Mouse (Mus musculus) ES-Bruce4 (cell line): ENCODE data around the gene Sumo3.

Experiments used
- CTCF ChIP-seq: IDR thresholded peaks from one replicate; pipeline ENCODE4 v1.8.1; 2011; ENCODE audit warnings: low read depth, low read length
- POLR2A ChIP-seq: IDR thresholded peaks from one replicate; pipeline ENCODE4 v1.8.1; 2011; ENCODE audit warnings: low read length; ENCODE audit not compliant: insufficient read depth

DNA sequence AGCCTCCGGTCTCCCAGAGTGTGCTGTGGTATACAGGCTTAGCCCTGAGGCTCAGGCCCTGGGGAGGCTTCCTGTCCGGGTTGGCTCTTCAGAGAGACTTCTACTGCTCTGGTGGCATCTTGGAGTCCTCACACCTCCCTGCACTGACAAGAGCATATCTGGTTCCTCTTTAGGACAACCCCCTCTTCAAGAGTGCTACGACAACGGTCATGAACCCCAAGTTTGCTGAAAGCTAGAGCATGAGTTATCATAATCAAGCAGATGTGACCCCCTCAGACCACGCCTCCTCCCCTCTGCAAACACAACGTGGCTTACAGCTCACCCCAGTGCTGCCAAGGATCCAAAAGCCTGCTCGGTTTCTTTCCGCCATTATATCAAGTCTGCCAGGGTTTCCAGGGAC, 40.9 kb upstream of the Sumo3 start:
- TF ChIP-seq POLR2A (no peak), CTCF (no peak)
